Mouse (Mus musculus): ENCODE measurements around the gene Tspan1.

- no peak for TF ChIP-seq CTCF (IDR thresholded peaks at IDR 0.05)
- no peak for TF ChIP-seq EP300 (IDR thresholded peaks at IDR 0.05)
Observed at GRCm38 (mm10) chr4:116192286-116192835, 25.0 kb upstream of the Tspan1 start.

Data from lung, postnatal 0 days (tissue).